Mouse (Mus musculus) MEL (cell line): Measurements from ENCODE around the gene Clpb. TPM values are rescaled to one million over a fixed set of nuclear protein-coding genes. Genes with fewer than 3 reads are reported as not detected.

Source experiments
- DNase-seq: peaks from one replicate; pipeline ENCODE4 v3.0.0; 2011; ENCODE audit warnings: low read depth, low spot score
- H3K27ac ChIP-seq: 2 replicates; pipeline ENCODE4 v1.5.1; 2012; ENCODE audit warnings: low read depth, mild to moderate bottlenecking, control low read depth, low read length, moderate library complexity; ENCODE audit not compliant: control insufficient read depth
- H3K27me3 ChIP-seq, 2 experiments: fragments of 150-350 bp in 1 of 2; sonication (generic) in 1 of 2; 2 replicates each; pipeline ENCODE4 v1.6.1; 2012; ENCODE audit warnings: low read length in 2 of 2, mild to moderate bottlenecking in 2 of 2, improper control_type of control experiment in 1 of 2, moderate library complexity in 1 of 2; ENCODE audit not compliant: insufficient read depth in 2 of 2, control insufficient read depth in 1 of 2
- H3K36me3 ChIP-seq, 2 experiments: 2 replicates each; pipeline ENCODE4 v1.6.1; 2012 to 2014; ENCODE audit warnings: low read length in 2 of 2, improper control_type of control experiment in 1 of 2, inconsistent platforms in 1 of 2, mild to moderate bottlenecking in 1 of 2; ENCODE audit not compliant: insufficient read depth in 2 of 2, control insufficient read depth in 1 of 2
- H3K4me1 ChIP-seq, 2 experiments: fragments of 150-350 bp in 1 of 2; sonication (generic) in 1 of 2; 2 replicates each; pipeline ENCODE4 v1.6.1; 2012; ENCODE audit warnings: low read length in 2 of 2, improper control_type of control experiment in 1 of 2, mild to moderate bottlenecking in 1 of 2; ENCODE audit not compliant: insufficient read depth in 2 of 2, control insufficient read depth in 1 of 2
- H3K4me3 ChIP-seq, 2 experiments: fragments of 150-350 bp in 1 of 2; sonication (generic) in 1 of 2; 2 replicates each; pipeline ENCODE4 v1.5.1; 2012; ENCODE audit warnings: low read depth in 2 of 2, low read length in 2 of 2, mild to moderate bottlenecking in 2 of 2, moderate library complexity in 2 of 2, control low read depth in 1 of 2, improper control_type of control experiment in 1 of 2; ENCODE audit not compliant: control insufficient read depth in 1 of 2, insufficient read depth in 1 of 2
- H3K79me2 ChIP-seq: 2 replicates; pipeline ENCODE4 v1.6.1; 2012; ENCODE audit warnings: mild to moderate bottlenecking, low read length, moderate library complexity; ENCODE audit not compliant: control insufficient read depth, poor library complexity, insufficient read depth
- H3K9ac ChIP-seq: 2 replicates; pipeline ENCODE4 v1.6.1; 2012; ENCODE audit warnings: low read depth, mild to moderate bottlenecking, control low read depth, low read length, moderate library complexity; ENCODE audit not compliant: control insufficient read depth, poor library complexity, severe bottlenecking
- H3K9me3 ChIP-seq: fragments of 150-350 bp; sonication (generic); replicated peaks from 2 replicates; pipeline ENCODE4 v1.6.1; 2012; ENCODE audit warnings: mild to moderate bottlenecking, low read length, improper control_type of control experiment, moderate library complexity; ENCODE audit not compliant: insufficient read depth
- CHD1 ChIP-seq: IDR thresholded peaks from 2 replicates; pipeline ENCODE4 v1.6.1; 2012; ENCODE audit warnings: low read depth, mild to moderate bottlenecking, inconsistent platforms, low read length, improper control_type of control experiment
- CHD2 ChIP-seq: IDR thresholded peaks from 2 replicates; pipeline ENCODE4 v1.6.1; 2011; ENCODE audit warnings: low read length, improper control_type of control experiment
- CTCF ChIP-seq, 3 experiments: IDR thresholded peaks in 2 of 3; conservative IDR thresholded peaks in 1 of 3; 2 replicates each; pipeline ENCODE4 v1.5.1; 2011 to 2012; ENCODE audit warnings: low read length in 3 of 3, low read depth in 2 of 3, mild to moderate bottlenecking in 2 of 3, improper control_type of control experiment in 1 of 3, inconsistent platforms in 1 of 3, mixed read lengths in 1 of 3, moderate library complexity in 1 of 3; ENCODE audit not compliant: control insufficient read depth in 1 of 3, insufficient read depth in 1 of 3, poor library complexity in 1 of 3, severe bottlenecking in 1 of 3
- ELF1 ChIP-seq: IDR thresholded peaks from 2 replicates; pipeline ENCODE4 v1.6.1; 2014; ENCODE audit warnings: low read depth, mild to moderate bottlenecking, inconsistent platforms, low read length, improper control_type of control experiment, moderate library complexity
- EP300 ChIP-seq, 2 experiments: IDR thresholded peaks; 2 replicates each; pipeline ENCODE4 v1.6.1; 2011; ENCODE audit warnings: improper control_type of control experiment in 2 of 2, low read length in 2 of 2, low read depth in 1 of 2, mild to moderate bottlenecking in 1 of 2
- GABPA ChIP-seq: IDR thresholded peaks from 2 replicates; pipeline ENCODE4 v1.6.1; 2012; ENCODE audit warnings: low read depth, mild to moderate bottlenecking, inconsistent platforms, low read length, improper control_type of control experiment, moderate library complexity
- GATA1 ChIP-seq: IDR thresholded peaks from 2 replicates; pipeline ENCODE4 v1.6.1; 2011; ENCODE audit warnings: low read depth, low read length, improper control_type of control experiment
- HCFC1 ChIP-seq: IDR thresholded peaks from 2 replicates; pipeline ENCODE4 v1.6.1; 2012; ENCODE audit warnings: low read depth, mild to moderate bottlenecking, inconsistent platforms, low read length, improper control_type of control experiment, moderate library complexity
- JUND ChIP-seq: IDR thresholded peaks from 2 replicates; pipeline ENCODE4 v1.6.1; 2011; ENCODE audit warnings: low read depth, mild to moderate bottlenecking, improper control_type of control experiment, low read length
- KAT2A ChIP-seq: conservative IDR thresholded peaks from 2 replicates; pipeline ENCODE4 v1.6.1; 2012; ENCODE audit warnings: low read depth, low read length, improper control_type of control experiment, inconsistent platforms
- MAZ ChIP-seq: IDR thresholded peaks from 2 replicates; pipeline ENCODE4 v1.6.1; 2012; ENCODE audit warnings: low read depth, mild to moderate bottlenecking, inconsistent platforms, low read length, improper control_type of control experiment
- MEF2A ChIP-seq: IDR thresholded peaks from 2 replicates; pipeline ENCODE4 v1.6.1; 2014; ENCODE audit warnings: low read depth, mild to moderate bottlenecking, inconsistent platforms, low read length, improper control_type of control experiment; ENCODE audit not compliant: poor library complexity, insufficient replicate concordance, severe bottlenecking; ENCODE audit errors: extremely low read depth
- MXI1 ChIP-seq: IDR thresholded peaks from 2 replicates; pipeline ENCODE4 v1.6.1; 2011; ENCODE audit warnings: mild to moderate bottlenecking, low read depth, low read length, improper control_type of control experiment
- MYB ChIP-seq: IDR thresholded peaks from 2 replicates; pipeline ENCODE4 v1.6.1; 2011; ENCODE audit warnings: mild to moderate bottlenecking, low read depth, low read length, improper control_type of control experiment
- MYC ChIP-seq: IDR thresholded peaks from 2 replicates; pipeline ENCODE4 v1.6.1; 2011; ENCODE audit warnings: low read depth, mild to moderate bottlenecking, low read length, improper control_type of control experiment, moderate library complexity
- NELFE ChIP-seq: IDR thresholded peaks from 2 replicates; pipeline ENCODE4 v1.6.1; 2011; ENCODE audit warnings: low read depth, low read length, improper control_type of control experiment
- NRF1 ChIP-seq: IDR thresholded peaks from 2 replicates; pipeline ENCODE4 v1.6.1; 2014; ENCODE audit warnings: low read depth, mild to moderate bottlenecking, inconsistent platforms, low read length, improper control_type of control experiment, moderate library complexity; ENCODE audit not compliant: poor library complexity, insufficient read depth, severe bottlenecking
- POLR2A ChIP-seq, 2 experiments: IDR thresholded peaks; 2 replicates each; pipeline ENCODE4 v1.6.1; 2011 to 2012; ENCODE audit warnings: low read length in 2 of 2, mild to moderate bottlenecking in 2 of 2, control low read depth in 1 of 2, improper control_type of control experiment in 1 of 2, low read depth in 1 of 2, moderate library complexity in 1 of 2; ENCODE audit not compliant: control insufficient read depth in 1 of 2, insufficient read depth in 1 of 2, poor library complexity in 1 of 2
- POLR2AphosphoS2 ChIP-seq: IDR thresholded peaks from 2 replicates; pipeline ENCODE4 v1.6.1; 2011; ENCODE audit warnings: low read length, improper control_type of control experiment
- POLR2AphosphoS5 ChIP-seq: IDR thresholded peaks from 2 replicates; pipeline ENCODE4 v1.6.1; 2012; ENCODE audit warnings: low read depth, borderline replicate concordance, mild to moderate bottlenecking, inconsistent platforms, low read length, moderate library complexity, mixed read lengths
- RCOR1 ChIP-seq: IDR thresholded peaks from 2 replicates; pipeline ENCODE4 v1.6.1; 2012; ENCODE audit warnings: low read depth, mild to moderate bottlenecking, inconsistent platforms, low read length, improper control_type of control experiment
- SMC3 ChIP-seq: IDR thresholded peaks from 2 replicates; pipeline ENCODE4 v1.6.1; 2011; ENCODE audit warnings: low read depth, low read length, improper control_type of control experiment
- TAL1 ChIP-seq: IDR thresholded peaks from 2 replicates; pipeline ENCODE4 v1.6.1; 2012; ENCODE audit warnings: mild to moderate bottlenecking, inconsistent platforms, low read length, moderate library complexity, mixed read lengths
- TBP ChIP-seq: IDR thresholded peaks from 2 replicates; pipeline ENCODE4 v1.8.0; 2011; ENCODE audit warnings: low read depth, low read length, improper control_type of control experiment
- TCF12 ChIP-seq: IDR thresholded peaks from 2 replicates; pipeline ENCODE4 v1.6.1; 2014; ENCODE audit warnings: low read depth, mild to moderate bottlenecking, inconsistent platforms, low read length, improper control_type of control experiment, moderate library complexity
- UBTF ChIP-seq: IDR thresholded peaks from 2 replicates; pipeline ENCODE4 v1.6.1; 2012; ENCODE audit warnings: low read depth, mild to moderate bottlenecking, inconsistent platforms, low read length, improper control_type of control experiment, moderate library complexity, borderline replicate concordance; ENCODE audit not compliant: insufficient read depth
- USF1 ChIP-seq: IDR thresholded peaks from 2 replicates; pipeline ENCODE4 v1.6.1; 2014; ENCODE audit warnings: low read depth, mild to moderate bottlenecking, inconsistent platforms, low read length, improper control_type of control experiment, moderate library complexity
- ZMIZ1 ChIP-seq: IDR thresholded peaks from 2 replicates; pipeline ENCODE4 v1.6.1; 2012; ENCODE audit warnings: low read depth, mild to moderate bottlenecking, inconsistent platforms, low read length, improper control_type of control experiment, moderate library complexity
- ZNF384 ChIP-seq: IDR thresholded peaks from 2 replicates; pipeline ENCODE4 v1.6.1; 2012; ENCODE audit warnings: low read depth, mild to moderate bottlenecking, inconsistent platforms, low read length, improper control_type of control experiment
- polyA plus RNA-seq, 2 experiments: library from polyadenylated mRNA; stranded (reverse) in 1 of 2; unstranded in 1 of 2; fragments of >175 nt in 1 of 2; fragments of >200 nt in 1 of 2; gene quantifications; 2 replicates each; pipeline versions ENCODE4 v1.2.1 to v1.2.4; 2012; ENCODE audit warnings: low replicate concordance in 2 of 2, low read depth in 1 of 2; ENCODE audit not compliant: insufficient read length in 2 of 2, insufficient read depth in 1 of 2, missing spikeins in 1 of 2
- total RNA-seq: library from RNA; depleted of rRNA; stranded (reverse); fragments of 300-350 nt; gene quantifications from 2 replicates; pipeline ENCODE4 v1.2.3, GENCODE M21; 2012

Clpb gene
- total and polyA plus RNA-seq, 3 experiments, result 59.0 to 71.5 TPM; not detected in 1

- Histone ChIP-seq H3K36me3 (peaks cover 0 to 1% of the 10 kb centered on the region in 2 experiments; a peak in 1 of 4 replicates), H3K4me3 (no peak overlapping the region), H3K9ac (no peak overlapping the region), H3K27me3 (no peaks in the 10 kb centered on the region), H3K4me1 (no peaks in the 10 kb centered on the region), H3K79me2 (no peaks in the 10 kb centered on the region), H3K27ac (no peak overlapping the region), H3K9me3 (no peaks in the 10 kb centered on the region)
- no peak for TF ChIP-seq RCOR1
- TF ChIP-seq CTCF (IDR thresholded peaks at IDR 0.05 in 2 of 3, conservative IDR thresholded peaks at IDR 0.05 in 1 of 3; ENCODE audit: control insufficient read depth in 1 of 3, insufficient read depth in 1 of 3, low read depth in 2 of 3, low read length in 3 of 3, poor library complexity in 1 of 3, severe bottlenecking in 1 of 3), result no peak
- TF ChIP-seq GATA1, result no peak
- no peak for TF ChIP-seq POLR2AphosphoS5
- TF ChIP-seq GABPA, result no peak
- no peak for TF ChIP-seq TBP
- TF ChIP-seq TCF12, result no peak
- no peak for TF ChIP-seq MAZ
- no peak for TF ChIP-seq MXI1
- TF ChIP-seq HCFC1, result no peak
- TF ChIP-seq SMC3, result no peak
- TF ChIP-seq NRF1, result no peak
- no peak for TF ChIP-seq USF1
- TF ChIP-seq CHD1, result no peak
- TF ChIP-seq MYB, result no peak
- TF ChIP-seq TAL1, result no peak
- TF ChIP-seq MEF2A, result no peak
- no peak for DNase-seq
Observed at GRCm38 (mm10) chr7:101753492-101753891, 90.1 kb downstream of the Clpb start.

DNA sequence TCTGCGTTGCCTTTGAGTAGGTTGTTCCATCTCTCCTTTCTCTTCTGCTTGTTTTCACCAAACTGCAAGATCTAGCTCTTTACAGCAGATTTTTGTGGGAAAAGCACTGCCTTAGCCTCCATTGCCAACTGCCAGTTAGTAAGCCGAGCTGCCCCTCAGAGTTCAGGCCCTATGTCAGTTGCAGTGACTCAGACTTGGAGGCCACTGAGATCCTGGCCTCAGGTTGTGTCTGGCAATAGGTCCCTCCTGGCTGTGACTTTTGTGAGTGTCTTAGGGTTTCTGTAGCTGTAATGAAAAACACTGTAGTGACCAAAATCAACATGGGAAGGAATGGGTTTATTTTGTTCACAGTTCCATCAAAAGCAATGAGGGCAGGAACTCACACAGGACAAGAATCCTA is 91.0 kb downstream of the Clpb start:
- no peak overlapping the region for H3K4me3 ChIP-seq
- H3K27me3 ChIP-seq, result no peaks in the 10 kb centered on the region
- H3K36me3 ChIP-seq, result peaks cover 0 to 1% of the 10 kb centered on the region in 2 experiments; a peak in 2 of 4 replicates
- no peaks in the 10 kb centered on the region for H3K79me2 ChIP-seq
- H3K27ac ChIP-seq, result no peak overlapping the region
- H3K9me3 ChIP-seq, result no peaks in the 10 kb centered on the region
- TF ChIP-seq CHD2, result no peak
- no peak for TF ChIP-seq MXI1
- TF ChIP-seq POLR2AphosphoS2, result no peak
- no peak for TF ChIP-seq TAL1
- TF ChIP-seq TBP, result no peak
- TF ChIP-seq KAT2A, result no peak
- no peak for TF ChIP-seq MEF2A
- TF ChIP-seq POLR2A (IDR thresholded peaks at IDR 0.05; ENCODE audit: control insufficient read depth in 1 of 2, insufficient read depth in 1 of 2, low read depth in 1 of 2, low read length in 2 of 2, poor library complexity in 1 of 2), result no peak
- no peak for TF ChIP-seq EP300 (IDR thresholded peaks at IDR 0.05; ENCODE audit: low read depth in 1 of 2, low read length in 2 of 2)
- TF ChIP-seq MYC, result no peak
- TF ChIP-seq CTCF (IDR thresholded peaks at IDR 0.05 in 2 of 3, conservative IDR thresholded peaks at IDR 0.05 in 1 of 3; ENCODE audit: control insufficient read depth in 1 of 3, insufficient read depth in 1 of 3, low read depth in 2 of 3, low read length in 3 of 3, poor library complexity in 1 of 3, severe bottlenecking in 1 of 3), result no peak
- no peak for TF ChIP-seq ZMIZ1
- TF ChIP-seq RCOR1, result no peak
- no peak for TF ChIP-seq ZNF384
- TF ChIP-seq JUND, result no peak
- no peak for TF ChIP-seq ELF1
- no peak for TF ChIP-seq USF1
- no peak for TF ChIP-seq NELFE
- TF ChIP-seq UBTF, result no peak
- no peak overlapping the region for H3K9ac ChIP-seq
- H3K4me1 ChIP-seq, result no peaks in the 10 kb centered on the region
- no peak for DNase-seq
